Mouse (Mus musculus): Measurements from ENCODE around the gene Msmp. TPM values are rescaled to one million over a fixed set of nuclear protein-coding genes. Genes with fewer than 3 reads are reported as not detected.

The Msmp gene
- polyA plus RNA-seq, 1 experiment from 2014 or later: not detected

- Histone ChIP-seq H3K36me3 (ENCODE audit: control insufficient read depth, insufficient read depth) (no peaks in the 10 kb centered on the region), H3K4me3 (ENCODE audit: low read depth, low read length) (no peak overlapping the region), H3K9me3 (replicated peaks; ENCODE audit: control insufficient read depth, low read length) (peaks cover 8% of the 10 kb centered on the region; the same call in 1 of the 2 replicates), H3K4me2 (ENCODE audit: low read depth, low read length) (no peak overlapping the region), H3K27me3 (ENCODE audit: control insufficient read depth, insufficient read depth, low read depth, low read length) (peaks cover 30% of the 10 kb centered on the region), H3K9ac (ENCODE audit: low read depth, low read length) (no peak overlapping the region), H3K4me1 (ENCODE audit: control insufficient read depth, low read depth, low read length) (peaks cover 8% of the 10 kb centered on the region), H3K27ac (ENCODE audit: low read length) (no peak overlapping the region)
- WGBS (ENCODE audit: insufficient replicate concordance): 44% methylated on average over 20 of the region's 20 CpGs
- peak; percentile 44; the same call in 1 of the 2 replicates for ATAC-seq (ENCODE audit: low read depth)
Measured at GRCm38 (mm10) chr4:43629106-43629817, 45.0 kb upstream of the Msmp start.

- 70% methylated on average over 4 of the region's 4 CpGs for WGBS (ENCODE audit: insufficient replicate concordance)
- no peak overlapping the region for H3K9ac ChIP-seq (ENCODE audit: low read depth, low read length)
- H3K4me3 ChIP-seq (ENCODE audit: low read depth, low read length): no peak overlapping the region
Measured at GRCm38 (mm10) chr4:43620146-43620778, 36.0 kb upstream of the Msmp start.

GRCm38 (mm10) chr4:43613060-43613730 is 28.9 kb upstream of the Msmp start:
- 28% methylated on average over 3 of the region's 3 CpGs for WGBS (ENCODE audit: insufficient replicate concordance)
- Histone ChIP-seq H3K27ac (ENCODE audit: low read length) (peak overlapping the region; percentile 68), H3K4me1 (ENCODE audit: control insufficient read depth, low read depth, low read length) (peaks cover 8% of the 10 kb centered on the region), H3K27me3 (ENCODE audit: control insufficient read depth, insufficient read depth, low read depth, low read length) (no peaks in the 10 kb centered on the region), H3K4me3 (ENCODE audit: low read depth, low read length) (no peak overlapping the region), H3K36me3 (ENCODE audit: control insufficient read depth, insufficient read depth) (no peaks in the 10 kb centered on the region), H3K9ac (ENCODE audit: low read depth, low read length) (no peak overlapping the region), H3K9me3 (replicated peaks; ENCODE audit: control insufficient read depth, low read length) (no peaks in the 10 kb centered on the region), H3K4me2 (ENCODE audit: low read depth, low read length) (peak overlapping the region; percentile 27)
- ATAC-seq (ENCODE audit: low read depth): peak; percentile 67; the same call in 1 of the 2 replicates

More at GRCm38 (mm10) chr4:43620146-43620778, 36.0 kb upstream of the Msmp start:
- H3K36me3 ChIP-seq (ENCODE audit: control insufficient read depth, insufficient read depth): no peaks in the 10 kb centered on the region
- no peak overlapping the region for H3K4me2 ChIP-seq (ENCODE audit: low read depth, low read length)
- H3K9me3 ChIP-seq (replicated peaks; ENCODE audit: control insufficient read depth, low read length): peaks cover 5% of the 10 kb centered on the region; the same call in 1 of the 2 replicates
- no peaks in the 10 kb centered on the region for H3K27me3 ChIP-seq (ENCODE audit: control insufficient read depth, insufficient read depth, low read depth, low read length)
- no peak for ATAC-seq (ENCODE audit: low read depth)
- no peak overlapping the region for H3K27ac ChIP-seq (ENCODE audit: low read length)
- H3K4me1 ChIP-seq (ENCODE audit: control insufficient read depth, low read depth, low read length): no peaks in the 10 kb centered on the region

GRCm38 (mm10) chr4:43612534-43612933 is 28.2 kb upstream of the Msmp start:
- WGBS (ENCODE audit: insufficient replicate concordance): 15% methylated on average over 10 of the region's 10 CpGs
- H3K9ac ChIP-seq (ENCODE audit: low read depth, low read length): peak overlapping the region; percentile 42; the same call in 1 of the 2 replicates

GRCm38 (mm10) chr4:43604751-43605685 is 20.7 kb upstream of the Msmp start:
- Histone ChIP-seq H3K27me3 (ENCODE audit: control insufficient read depth, insufficient read depth, low read depth, low read length) (no peaks in the 10 kb centered on the region), H3K4me3 (ENCODE audit: low read depth, low read length) (peak overlapping the region; percentile 33), H3K27ac (ENCODE audit: low read length) (peak overlapping the region; percentile 94), H3K9ac (ENCODE audit: low read depth, low read length) (peak overlapping the region; percentile 47), H3K4me2 (ENCODE audit: low read depth, low read length) (peak overlapping the region; percentile 58), H3K4me1 (ENCODE audit: control insufficient read depth, low read depth, low read length) (peaks cover 36% of the 10 kb centered on the region), H3K36me3 (ENCODE audit: control insufficient read depth, insufficient read depth) (no peaks in the 10 kb centered on the region), H3K9me3 (replicated peaks; ENCODE audit: control insufficient read depth, low read length) (no peaks in the 10 kb centered on the region)
- WGBS (ENCODE audit: insufficient replicate concordance): 39% methylated on average over 9 of the region's 9 CpGs
- peak; percentile 98 for ATAC-seq (ENCODE audit: low read depth)

More at GRCm38 (mm10) chr4:43612534-43612933, 28.2 kb upstream of the Msmp start:
- H3K4me3 ChIP-seq (ENCODE audit: low read depth, low read length): no peak overlapping the region
- peak overlapping the region; percentile 27 for H3K4me2 ChIP-seq (ENCODE audit: low read depth, low read length)
- H3K4me1 ChIP-seq (ENCODE audit: control insufficient read depth, low read depth, low read length): peaks cover 8% of the 10 kb centered on the region
- no peaks in the 10 kb centered on the region for H3K9me3 ChIP-seq (replicated peaks; ENCODE audit: control insufficient read depth, low read length)
- no peaks in the 10 kb centered on the region for H3K36me3 ChIP-seq (ENCODE audit: control insufficient read depth, insufficient read depth)
- peak; percentile 68 for ATAC-seq (ENCODE audit: low read depth)
- H3K27ac ChIP-seq (ENCODE audit: low read length): peak overlapping the region; percentile 66
- no peaks in the 10 kb centered on the region for H3K27me3 ChIP-seq (ENCODE audit: control insufficient read depth, insufficient read depth, low read depth, low read length)

- Histone ChIP-seq H3K9ac (ENCODE audit: low read depth, low read length) (no peak overlapping the region; the same call in 1 of the 2 replicates), H3K36me3 (ENCODE audit: control insufficient read depth, insufficient read depth) (no peaks in the 10 kb centered on the region), H3K4me2 (ENCODE audit: low read depth, low read length) (no peak overlapping the region; the same call in 1 of the 2 replicates), H3K27me3 (ENCODE audit: control insufficient read depth, insufficient read depth, low read depth, low read length) (no peaks in the 10 kb centered on the region), H3K9me3 (replicated peaks; ENCODE audit: control insufficient read depth, low read length) (no peaks in the 10 kb centered on the region), H3K27ac (ENCODE audit: low read length) (peak overlapping the region; percentile 67), H3K4me3 (ENCODE audit: low read depth, low read length) (no peak overlapping the region), H3K4me1 (ENCODE audit: control insufficient read depth, low read depth, low read length) (peaks cover 43% of the 10 kb centered on the region)
- 56% methylated on average over 3 of the region's 3 CpGs for WGBS (ENCODE audit: insufficient replicate concordance)
- no peak for ATAC-seq (ENCODE audit: low read depth)
Measured at GRCm38 (mm10) chr4:43604099-43604498, 19.8 kb upstream of the Msmp start.

GRCm38 (mm10) chr4:43600195-43600934 is 16.1 kb upstream of the Msmp start:
- ATAC-seq (ENCODE audit: low read depth): no peak
- Histone ChIP-seq H3K27ac (ENCODE audit: low read length) (peak overlapping the region; percentile 78), H3K4me3 (ENCODE audit: low read depth, low read length) (peak overlapping the region; percentile 18; the same call in 1 of the 2 replicates), H3K4me1 (ENCODE audit: control insufficient read depth, low read depth, low read length) (peaks cover 54% of the 10 kb centered on the region), H3K4me2 (ENCODE audit: low read depth, low read length) (peak overlapping the region; percentile 43), H3K9me3 (replicated peaks; ENCODE audit: control insufficient read depth, low read length) (no peaks in the 10 kb centered on the region), H3K27me3 (ENCODE audit: control insufficient read depth, insufficient read depth, low read depth, low read length) (no peaks in the 10 kb centered on the region), H3K36me3 (ENCODE audit: control insufficient read depth, insufficient read depth) (no peaks in the 10 kb centered on the region), H3K9ac (ENCODE audit: low read depth, low read length) (peak overlapping the region; percentile 42; the same call in 1 of the 2 replicates)
- WGBS (ENCODE audit: insufficient replicate concordance): 41% methylated on average over 9 of the region's 9 CpGs
